Mouse (Mus musculus): ENCODE results near the gene Arhgap28. TPM values are rescaled to one million over a fixed set of nuclear protein-coding genes. Genes with fewer than 3 reads are reported as not detected.
A peak's percentile ranks its signal among the peaks of the same experiment; 100 is the strongest.

Gene Arhgap28
- polyA plus RNA-seq (2012; rRNA removed) = 42.8 and 46.5 TPM in 2 replicates
- polyA plus RNA-seq (2014; fragmentation: Nextera tagmentation; extraction: Ambion mirVana) = 55.2 and 65.4 TPM in 2 replicates

GRCm38 (mm10) chr17:68003741-68004560 is at the start of gene Arhgap28:
Gene Arhgap28 (minus strand): TSS chr17:68004120.
- WGBS = 4% methylated on average over 63 of the region's 65 CpGs

GRCm38 (mm10) chr17:68046341-68046675 is 42.4 kb upstream of the Arhgap28 start:
- Histone ChIP-seq H3K36me3 (ENCODE audit: control insufficient read depth, insufficient read depth, low read length) (no peaks in the 10 kb centered on the region), H3K27me3 (ENCODE audit: control insufficient read depth, insufficient read depth, low read length) (no peaks in the 10 kb centered on the region), H3K9me3 (ENCODE audit: control insufficient read depth, low read length) (no peaks in the 10 kb centered on the region), H3K9ac (ENCODE audit: low read depth, low read length, severe bottlenecking) (no peak overlapping the region), H3K4me3 (replicated peaks; ENCODE audit: low read length) (no peak overlapping the region), H3K27ac (replicated peaks; ENCODE audit: low read depth, low read length) (0 out of 2 replicates have a peak overlapping the region, but pooled peaks have one; percentile 11), H3K4me1 (ENCODE audit: control insufficient read depth, insufficient read depth, low read length) (no peaks in the 10 kb centered on the region; the same call in 1 of the 2 replicates), H3K4me2 (replicated peaks; ENCODE audit: low read depth, low read length, severe bottlenecking) (no peak overlapping the region)
- WGBS = 70% methylated on average over 7 of the region's 7 CpGs
- ATAC-seq (ENCODE audit: low FRiP score, low read depth) (peak; percentile 75), DNase-seq (ENCODE audit: low spot score) (peak; percentile 57)
- TF ChIP-seq POLR2A (IDR thresholded peaks at IDR 0.05; ENCODE audit: borderline replicate concordance, extremely low read depth, insufficient read depth, insufficient read length) = no peak

More at GRCm38 (mm10) chr17:68003741-68004560, at the start of gene Arhgap28:
- ATAC-seq (ENCODE audit: low FRiP score, low read depth) (peak; percentile 91), DNase-seq (ENCODE audit: low spot score) (peak; percentile 99)
- Histone ChIP-seq H3K4me1 (ENCODE audit: control insufficient read depth, insufficient read depth, low read length) (peaks cover 46% of the 10 kb centered on the region), H3K36me3 (ENCODE audit: control insufficient read depth, insufficient read depth, low read length) (no peaks in the 10 kb centered on the region), H3K4me3 (replicated peaks; ENCODE audit: low read length) (peak within 1 kb of the TSS; percentile 61), H3K9ac (ENCODE audit: low read depth, low read length, severe bottlenecking) (peak within 1 kb of the TSS; percentile 73), H3K27ac (replicated peaks; ENCODE audit: low read depth, low read length) (peak within 1 kb of the TSS; percentile 93), H3K27me3 (ENCODE audit: control insufficient read depth, insufficient read depth, low read length) (no peaks in the 10 kb centered on the region), H3K4me2 (replicated peaks; ENCODE audit: low read depth, low read length, severe bottlenecking) (peak within 1 kb of the TSS; percentile 54), H3K9me3 (ENCODE audit: control insufficient read depth, low read length) (no peaks in the 10 kb centered on the region)
- TF ChIP-seq POLR2A (IDR thresholded peaks at IDR 0.05; ENCODE audit: borderline replicate concordance, extremely low read depth, insufficient read depth, insufficient read length) = 0 out of 2 replicates have a peak, but pooled peaks have one; percentile 65

GRCm38 (mm10) chr17:68045655-68046340 is 41.9 kb upstream of the Arhgap28 start:
- H3K9ac ChIP-seq (ENCODE audit: low read depth, low read length, severe bottlenecking) = no peak overlapping the region
- H3K27me3 ChIP-seq (ENCODE audit: control insufficient read depth, insufficient read depth, low read length) = no peaks in the 10 kb centered on the region
- no peaks in the 10 kb centered on the region for H3K36me3 ChIP-seq (ENCODE audit: control insufficient read depth, insufficient read depth, low read length)
- H3K27ac ChIP-seq (replicated peaks; ENCODE audit: low read depth, low read length) = peak overlapping the region; percentile 43; the same call in 1 of the 2 replicates
- TF ChIP-seq POLR2A (IDR thresholded peaks at IDR 0.05; ENCODE audit: borderline replicate concordance, extremely low read depth, insufficient read depth, insufficient read length) = no peak
- ATAC-seq (ENCODE audit: low FRiP score, low read depth) = no peak
- no peak overlapping the region for H3K4me2 ChIP-seq (replicated peaks; ENCODE audit: low read depth, low read length, severe bottlenecking)
- H3K4me3 ChIP-seq (replicated peaks; ENCODE audit: low read length) = no peak overlapping the region
- 52% methylated on average over 8 of the region's 8 CpGs for WGBS
- DNase-seq (ENCODE audit: low spot score) = peak; percentile 35
- no peaks in the 10 kb centered on the region for H3K9me3 ChIP-seq (ENCODE audit: control insufficient read depth, low read length)
- no peaks in the 10 kb centered on the region; the same call in 1 of the 2 replicates for H3K4me1 ChIP-seq (ENCODE audit: control insufficient read depth, insufficient read depth, low read length)

- no peak for DNase-seq (ENCODE audit: low spot score)
- WGBS = 97% methylated on average over 4 of the region's 4 CpGs
Observed at GRCm38 (mm10) chr17:68042377-68042776, 38.5 kb upstream of the Arhgap28 start.

DNA sequence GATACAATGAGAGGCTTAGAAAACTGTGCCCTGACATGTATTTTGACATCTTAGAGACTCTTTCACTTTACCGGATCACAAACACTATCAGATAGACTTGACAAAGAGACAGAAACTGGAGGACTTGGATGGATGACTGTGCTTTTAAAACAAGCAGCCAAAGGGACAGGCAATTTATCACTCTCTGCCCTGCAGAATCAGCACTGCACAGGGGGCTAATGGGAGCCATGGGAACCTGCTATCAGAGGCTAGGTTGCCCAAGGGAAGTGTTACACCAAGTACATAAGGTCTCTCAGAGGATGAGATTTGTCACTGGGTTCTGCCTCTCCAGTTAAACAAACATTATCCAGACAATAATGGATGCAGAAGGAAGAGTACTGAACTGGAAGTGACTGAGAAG is 33.1 kb upstream of the Arhgap28 start:
- no peak for DNase-seq (ENCODE audit: low spot score)
- no peak overlapping the region for H3K9ac ChIP-seq (ENCODE audit: low read depth, low read length, severe bottlenecking)
- no peak overlapping the region for H3K27ac ChIP-seq (replicated peaks; ENCODE audit: low read depth, low read length)
- no peaks in the 10 kb centered on the region for H3K27me3 ChIP-seq (ENCODE audit: control insufficient read depth, insufficient read depth, low read length)
- no peaks in the 10 kb centered on the region for H3K9me3 ChIP-seq (ENCODE audit: control insufficient read depth, low read length)
- H3K4me3 ChIP-seq (replicated peaks; ENCODE audit: low read length) = no peak overlapping the region
- WGBS = 61% methylated on average over 1 of the region's 1 CpGs
- TF ChIP-seq POLR2A (IDR thresholded peaks at IDR 0.05; ENCODE audit: borderline replicate concordance, extremely low read depth, insufficient read depth, insufficient read length) = no peak
- H3K4me2 ChIP-seq (replicated peaks; ENCODE audit: low read depth, low read length, severe bottlenecking) = no peak overlapping the region
- no peaks in the 10 kb centered on the region for H3K4me1 ChIP-seq (ENCODE audit: control insufficient read depth, insufficient read depth, low read length)
- ATAC-seq (ENCODE audit: low FRiP score, low read depth) = no peak
- H3K36me3 ChIP-seq (ENCODE audit: control insufficient read depth, insufficient read depth, low read length) = no peaks in the 10 kb centered on the region

More at GRCm38 (mm10) chr17:68042377-68042776, 38.5 kb upstream of the Arhgap28 start:
- Histone ChIP-seq H3K27me3 (ENCODE audit: control insufficient read depth, insufficient read depth, low read length) (no peaks in the 10 kb centered on the region), H3K9me3 (ENCODE audit: control insufficient read depth, low read length) (no peaks in the 10 kb centered on the region), H3K9ac (ENCODE audit: low read depth, low read length, severe bottlenecking) (no peak overlapping the region), H3K36me3 (ENCODE audit: control insufficient read depth, insufficient read depth, low read length) (no peaks in the 10 kb centered on the region), H3K4me3 (replicated peaks; ENCODE audit: low read length) (no peak overlapping the region), H3K4me1 (ENCODE audit: control insufficient read depth, insufficient read depth, low read length) (no peaks in the 10 kb centered on the region; the same call in 1 of the 2 replicates), H3K27ac (replicated peaks; ENCODE audit: low read depth, low read length) (no peak overlapping the region), H3K4me2 (replicated peaks; ENCODE audit: low read depth, low read length, severe bottlenecking) (no peak overlapping the region)
- no peak for ATAC-seq (ENCODE audit: low FRiP score, low read depth)
- no peak for TF ChIP-seq POLR2A (IDR thresholded peaks at IDR 0.05; ENCODE audit: borderline replicate concordance, extremely low read depth, insufficient read depth, insufficient read length)

Data from limb, embryonic 14.5 days (tissue).